Mouse (Mus musculus) gastrocnemius, adult 2 months (tissue): ENCODE results near the gene Rps28. TPM values are rescaled to one million over a fixed set of nuclear protein-coding genes. Genes with fewer than 3 reads are reported as not detected.
A peak's percentile ranks its signal among the peaks of the same experiment; 100 is the strongest.

Source experiments
- DNase-seq: peaks from one replicate; pipeline ENCODE4 v3.0.0; 2022
- H3K27ac ChIP-seq: fragments of 200-600 bp; 2 replicates; pipeline ENCODE4 v1.8.1; 2022; ENCODE audit warnings: mild to moderate bottlenecking
- H3K4me3 ChIP-seq: fragments of 200-600 bp; 2 replicates; pipeline ENCODE4 v1.8.1; 2022; ENCODE audit warnings: mild to moderate bottlenecking, moderate library complexity
- CTCF ChIP-seq: fragments of 200-600 bp; IDR thresholded peaks from 2 replicates; pipeline ENCODE4 v1.8.1; 2022; ENCODE audit warnings: antibody characterized with exemption, mild to moderate bottlenecking, moderate library complexity
- intact Hi-C: fragments of 180-260 bp; cut with DNase I; formaldehyde crosslinking; loops from one replicate; pipeline ENCODE4 v1.15.1; 2025
- total RNA-seq, 2 experiments: library from RNA; stranded (reverse); gene quantifications; 2 replicates each; pipeline ENCODE4 v1.2.3; 2021

Rps28 gene
- total RNA-seq, 2 experiments from 2014 or later = 541 to 640 TPM

DNA sequence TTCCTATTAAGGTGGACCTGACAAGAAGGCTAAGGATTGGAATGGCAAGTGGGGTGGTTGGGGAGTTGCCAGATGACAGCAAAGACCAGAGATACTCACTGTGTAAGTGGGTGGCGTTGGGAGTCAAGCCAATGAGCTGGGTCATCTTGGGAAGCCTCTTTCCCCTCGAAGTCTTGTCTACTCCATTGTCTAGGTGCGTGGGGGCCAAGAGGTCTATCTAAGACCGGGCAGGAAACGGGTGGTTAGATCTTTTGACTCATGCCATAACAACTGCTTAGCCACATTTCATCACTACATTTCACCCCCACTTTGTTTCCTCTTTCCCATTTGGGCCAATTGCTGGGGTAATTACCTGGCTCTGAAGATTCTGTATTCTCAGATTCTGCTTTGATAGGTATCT is 43.9 kb downstream of the Rps28 start:
- TF ChIP-seq CTCF = no peak
- intact Hi-C loops = no loop called here
- DNase-seq = peak; percentile 51

DNA sequence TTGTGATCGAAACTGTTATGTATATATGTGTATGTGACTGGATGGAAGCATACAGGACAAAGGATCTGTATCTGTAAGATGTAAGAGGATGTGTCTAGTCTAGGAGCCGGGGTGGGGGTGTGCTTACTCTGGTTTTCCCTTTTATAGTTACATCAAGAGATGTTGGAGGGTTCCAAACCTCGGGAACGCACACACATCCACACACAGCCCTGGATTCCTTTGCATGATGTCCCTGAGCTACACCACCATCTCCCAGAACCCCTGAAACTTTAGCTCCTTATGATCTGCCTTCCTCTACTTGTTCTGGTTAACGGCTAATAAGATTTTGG is 44.4 kb downstream of the Rps28 start:
- Histone ChIP-seq H3K4me3 (peak overlapping the region; percentile 80), H3K27ac (peak overlapping the region; percentile 91)
- intact Hi-C loops = loop anchor here (2.0 kb wide), 1 partner anchor 23 kb away; no protein-coding TSS in a partner anchor
- DNase-seq = no peak
- no peak for TF ChIP-seq CTCF

More for the DNA sequence above, 43.9 kb downstream of the Rps28 start:
- Histone ChIP-seq H3K4me3 (peak overlapping the region; percentile 80), H3K27ac (peak overlapping the region; percentile 91)

DNA sequence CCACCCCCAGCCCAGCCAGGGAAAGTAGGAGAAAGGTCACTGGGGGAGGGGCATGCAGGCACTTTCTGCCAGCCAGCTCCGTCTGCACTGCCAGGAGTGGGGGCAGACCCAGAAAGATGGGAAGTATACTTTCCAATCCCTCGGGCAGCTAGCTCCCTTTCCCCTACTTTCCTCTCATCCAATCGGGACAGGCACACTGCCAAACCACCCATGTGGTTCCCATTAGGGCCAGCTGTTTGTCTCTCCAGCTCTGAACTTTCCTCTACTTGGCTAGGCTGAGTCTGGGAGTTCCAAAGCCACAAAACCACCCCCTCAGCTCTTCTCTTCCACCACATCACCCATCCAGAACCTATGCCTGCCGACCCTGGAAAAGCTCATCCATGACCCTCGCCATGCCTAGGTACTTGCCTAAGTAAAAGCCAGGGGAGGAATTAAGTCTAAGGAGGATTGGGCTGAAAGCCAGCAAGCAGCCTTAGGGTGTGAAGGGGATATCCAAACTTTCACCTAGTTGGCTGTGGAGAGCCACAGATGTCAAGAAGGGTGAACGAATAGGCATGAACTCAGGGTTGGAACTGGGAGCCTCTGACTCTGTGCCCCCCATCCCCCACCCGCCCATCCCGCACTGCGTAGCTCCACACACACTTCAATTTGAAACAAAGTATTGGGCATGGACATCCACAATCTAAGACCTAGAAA is 44.9 kb downstream of the Rps28 start:
- H3K4me3 ChIP-seq = peak overlapping the region; percentile 80
- DNase-seq = peak; percentile 95
- intact Hi-C loops = loop anchor here (2.0 kb wide), 1 partner anchor 23 kb away; no protein-coding TSS in a partner anchor
- no peak for TF ChIP-seq CTCF
- peak overlapping the region; percentile 91 for H3K27ac ChIP-seq

DNA sequence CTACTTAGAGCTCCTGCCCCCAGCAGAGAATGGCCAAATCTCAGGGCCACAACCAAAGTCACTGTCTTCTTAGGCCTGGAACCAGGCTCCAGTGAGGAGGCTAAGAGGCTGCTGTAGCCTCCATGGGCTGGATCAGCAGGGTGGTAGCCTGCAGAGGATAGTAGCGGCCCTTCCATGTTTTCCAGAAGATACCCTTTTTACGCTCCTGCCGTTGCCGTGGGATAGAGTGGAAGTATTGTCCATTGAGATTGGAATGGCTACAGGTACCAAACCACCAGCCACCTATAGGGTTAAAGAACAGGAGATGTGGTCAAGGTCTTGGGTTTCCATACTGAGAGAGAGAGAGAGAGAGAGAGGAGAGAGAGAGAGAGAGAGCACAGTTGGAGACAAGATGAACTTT is 49.1 kb downstream of the Rps28 start:
- H3K27ac ChIP-seq = no peak overlapping the region
- H3K4me3 ChIP-seq = no peak overlapping the region
- no peak for DNase-seq
- TF ChIP-seq CTCF = no peak
- intact Hi-C loops = no loop called here

DNA sequence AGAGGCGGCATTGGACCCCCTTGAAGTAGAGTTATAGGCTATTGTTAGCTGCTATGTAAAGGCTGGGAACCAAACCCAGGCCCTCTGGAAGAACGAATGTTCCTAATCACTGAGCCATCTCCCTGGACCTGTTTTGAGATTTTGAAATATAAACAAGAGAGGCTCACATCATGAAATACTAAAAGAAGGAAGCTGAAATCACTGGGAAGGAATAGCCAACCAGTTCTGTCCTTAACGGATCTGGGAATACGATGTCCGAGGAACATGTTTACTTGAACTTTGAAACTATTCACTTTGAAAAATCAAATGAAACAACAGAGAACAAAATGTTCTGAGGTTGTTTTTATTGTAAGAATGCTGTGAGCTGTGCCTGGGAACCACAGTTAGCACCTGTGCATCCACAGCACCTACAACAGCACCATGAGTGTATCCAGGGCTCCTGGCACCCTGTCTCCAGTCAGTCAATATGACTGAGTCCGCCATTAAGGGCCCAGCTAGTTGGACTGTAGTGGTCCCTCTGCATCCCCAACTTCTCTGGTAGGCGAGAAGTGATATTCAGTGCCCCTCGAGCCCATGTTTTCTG is 49.7 kb downstream of the Rps28 start:
- H3K27ac ChIP-seq = no peak overlapping the region
- intact Hi-C loops = no loop called here
- TF ChIP-seq CTCF = no peak
- no peak for DNase-seq
- no peak overlapping the region for H3K4me3 ChIP-seq

DNA sequence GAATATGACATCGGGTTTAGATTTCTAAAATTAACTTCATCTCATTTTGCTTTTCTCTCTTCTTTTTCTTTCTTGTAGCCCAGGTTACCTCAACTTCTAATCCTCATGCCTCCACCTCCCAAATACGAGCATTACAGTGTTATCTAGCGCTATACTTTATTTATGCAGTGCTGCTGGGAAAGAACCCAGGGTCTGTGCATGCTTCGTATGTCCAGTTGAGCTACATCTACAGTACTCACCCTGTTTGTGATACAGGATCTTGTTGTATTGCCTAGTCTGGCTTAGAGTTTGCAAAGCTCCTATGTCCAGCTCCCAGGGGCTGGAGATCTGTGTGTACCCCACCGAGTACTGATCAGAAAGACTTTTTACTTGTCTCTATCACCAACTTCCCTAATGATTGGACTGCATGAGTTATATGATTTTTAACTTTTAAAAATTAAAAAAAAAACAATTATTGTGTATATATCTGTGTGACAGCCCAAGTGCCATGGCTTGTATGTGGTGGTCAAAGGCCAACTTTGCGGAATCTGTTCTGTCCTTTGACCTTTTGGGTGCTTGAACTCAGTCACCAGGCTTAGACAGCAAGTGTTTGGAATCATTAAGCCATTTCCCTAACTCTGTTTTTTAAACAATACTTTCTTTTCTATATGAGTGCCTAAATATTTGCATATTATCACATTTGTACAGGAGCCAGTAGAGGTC is 50.3 kb downstream of the Rps28 start:
- no peak for TF ChIP-seq CTCF
- intact Hi-C loops = no loop called here

DNA sequence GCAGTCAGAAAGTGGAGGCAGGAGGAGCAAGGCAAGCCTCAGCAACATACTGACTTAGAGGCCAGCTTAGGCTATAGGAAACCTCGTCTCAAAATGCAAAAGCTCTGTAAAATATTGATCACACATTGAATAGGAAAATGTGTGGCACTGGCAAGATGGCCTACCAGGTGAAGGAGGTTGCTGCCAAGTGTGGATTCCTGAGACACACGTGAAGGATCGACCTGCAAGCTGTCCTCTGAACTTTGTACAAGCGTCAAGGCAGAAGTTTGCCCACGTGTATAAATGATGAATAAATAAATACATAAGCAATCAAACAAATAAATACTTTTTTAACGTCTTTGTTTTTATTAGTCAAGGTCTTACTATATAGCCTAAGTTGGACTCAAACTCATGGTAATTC is 50.9 kb downstream of the Rps28 start:
- TF ChIP-seq CTCF = no peak
- no peak overlapping the region for H3K27ac ChIP-seq
- intact Hi-C loops = no loop called here
- no peak overlapping the region for H3K4me3 ChIP-seq
- DNase-seq = no peak

More for the DNA sequence above, 50.3 kb downstream of the Rps28 start:
- DNase-seq = no peak
- H3K4me3 ChIP-seq = no peak overlapping the region
- H3K27ac ChIP-seq = no peak overlapping the region

DNA sequence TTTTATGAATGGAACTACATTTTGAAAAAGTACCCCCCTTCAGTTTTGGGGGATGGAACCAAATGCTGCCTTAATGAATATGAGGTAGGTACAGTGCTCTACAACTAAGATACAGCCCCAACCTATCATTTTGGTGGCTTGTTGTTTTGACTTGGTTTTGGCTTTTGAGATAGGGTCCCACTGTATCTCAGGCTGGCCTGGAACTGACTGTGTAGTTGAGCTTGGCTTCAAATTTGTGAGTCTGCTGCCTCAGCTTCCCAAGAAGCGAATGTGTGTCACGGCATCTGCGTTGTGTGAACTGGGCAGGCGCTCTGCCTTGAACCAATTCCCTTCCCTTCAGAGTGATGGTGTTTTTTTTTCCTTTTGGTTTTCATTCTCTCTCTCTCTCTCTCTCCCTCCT is 52.7 kb downstream of the Rps28 start:
- DNase-seq = no peak
- Histone ChIP-seq H3K4me3 (no peak overlapping the region), H3K27ac (no peak overlapping the region)
- no peak for TF ChIP-seq CTCF
- intact Hi-C loops = no loop called here

Other genes starting within 250 kb of the Rps28 start
- gene Zfp414, start 195.5 kb downstream of the Rps28 start, total RNA-seq = 1 to 10 TPM; 5.4 to 8.2 TPM
- gene Pram1, start 186.5 kb downstream of the Rps28 start, total RNA-seq = under 1 TPM in 1 of 2 experiments, not detected in 1; 0.17 TPM
- gene Hnrnpm, start 137.7 kb downstream of the Rps28 start, total RNA-seq = 10 to 100 TPM; 79.1 to 95.6 TPM
- gene March2, start 105.9 kb downstream of the Rps28 start, total RNA-seq = 10 to 100 TPM; 88.8 to 90.7 TPM
- 100 to 1,000 TPM; 134 to 150 TPM for gene Rab11b, start 64.0 kb downstream of the Rps28 start, total RNA-seq
- 1 to 10 TPM; 1.4 to 5.9 TPM for gene Angptl4, start 42.7 kb downstream of the Rps28 start, total RNA-seq
- 10 to 100 TPM; 15.7 to 24.5 TPM for gene Kank3, start 14.0 kb downstream of the Rps28 start, total RNA-seq
- gene Ndufa7, start within 50 bp of the Rps28 start, total RNA-seq = 100 to 1,000 TPM; 351 to 407 TPM
- gene Cd320, start 18.5 kb upstream of the Rps28 start, total RNA-seq = 10 to 100 TPM; 13.8 to 16.1 TPM
- gene Gm7029, start 49.3 kb upstream of the Rps28 start, total RNA-seq = not detected
- under 1 TPM; 0.23 to 0.33 TPM for gene Kifc1, start 66.1 kb upstream of the Rps28 start, total RNA-seq
- not detected for gene Platr17, start 80.6 kb upstream of the Rps28 start, total RNA-seq
- gene Daxx, start 84.9 kb upstream of the Rps28 start, total RNA-seq = 10 to 100 TPM; 13.3 to 13.9 TPM
- 10 to 100 TPM; 34.0 to 44.4 TPM for gene Tapbp, start 91.3 kb upstream of the Rps28 start, total RNA-seq
- gene Zbtb22, start 91.3 kb upstream of the Rps28 start, total RNA-seq = 10 to 100 TPM; 14.5 to 14.8 TPM
- 10 to 100 TPM; 31.4 to 34.0 TPM for gene Rgl2, start 105.0 kb upstream of the Rps28 start, total RNA-seq
- gene Pfdn6, start 115.8 kb upstream of the Rps28 start, total RNA-seq = 10 to 100 TPM; 51.2 to 67.6 TPM
- gene Wdr46, start 116.1 kb upstream of the Rps28 start, total RNA-seq = 1 to 10 TPM; 8.6 to 8.8 TPM
- gene B3galt4, start 126.9 kb upstream of the Rps28 start, total RNA-seq = 1 to 10 TPM; 1.3 to 1.4 TPM
- gene Vps52, start 131.2 kb upstream of the Rps28 start, total RNA-seq = 10 to 100 TPM; 31.7 to 33.4 TPM
- 100 to 1,000 TPM; 364 to 443 TPM for gene Rps18, start 131.4 kb upstream of the Rps28 start, total RNA-seq
- gene H2-K1, start 175.8 kb upstream of the Rps28 start, total RNA-seq = 10 to 100 TPM; 28.2 to 41.1 TPM
- 10 to 100 TPM; 11.6 to 12.8 TPM for gene Ring1, start 200.1 kb upstream of the Rps28 start, total RNA-seq
- 10 to 100 TPM; 69.9 to 82.3 TPM for gene H2-Ke6, start 203.5 kb upstream of the Rps28 start, total RNA-seq
- 10 to 100 TPM; 44.6 to 49.5 TPM for gene Slc39a7, start 207.1 kb upstream of the Rps28 start, total RNA-seq
- gene Rxrb, start 207.2 kb upstream of the Rps28 start, total RNA-seq = 10 to 100 TPM; 40.5 to 41.7 TPM
- 1 to 10 TPM; 3.0 to 9.6 TPM for gene Col11a2, start 214.9 kb upstream of the Rps28 start, total RNA-seq